Mouse (Mus musculus): Measurements from ENCODE around the gene Frat1.

DNA sequence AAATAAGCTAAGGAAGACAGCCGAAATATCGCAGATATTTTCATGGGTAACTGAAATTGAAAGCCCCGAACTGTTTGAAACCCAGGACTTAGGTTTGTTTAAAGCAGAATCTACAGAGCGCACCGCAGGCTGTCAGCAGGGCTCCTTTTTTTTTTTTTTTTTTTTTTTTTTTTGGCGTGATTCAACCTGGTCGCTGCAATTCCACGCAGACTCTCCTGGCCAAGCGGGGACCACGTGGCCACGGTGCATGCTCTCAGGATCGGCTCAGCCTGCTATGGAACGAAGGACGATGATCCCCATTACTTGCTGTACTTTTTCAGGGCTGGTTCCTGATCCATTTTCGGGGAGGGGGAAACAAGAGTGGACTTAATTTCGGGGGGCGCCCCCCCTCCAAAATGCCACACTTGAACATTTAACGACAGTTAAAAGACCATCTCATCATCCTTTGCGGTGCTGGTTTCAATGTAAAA, 1.4 kb downstream of the Frat1 start:
- TF ChIP-seq CTCF (IDR thresholded peaks at IDR 0.05; ENCODE audit: extremely low read depth, insufficient read depth, low read length) = no peak
- 0 out of 2 replicates have a peak, but pooled peaks have one; percentile 19 for TF ChIP-seq POLR2A (IDR thresholded peaks at IDR 0.05; ENCODE audit: extremely low read depth, insufficient read depth, low read length)

All from cortical plate, adult 2 months (tissue).